Mouse (Mus musculus) activated CD4-positive, CD25-positive, alpha-beta regulatory T cell (primary cell): ENCODE results near the gene Slc29a1. TPM values are rescaled to one million over a fixed set of nuclear protein-coding genes. Genes with fewer than 3 reads are reported as not detected.

Experiments used
- polyA plus RNA-seq, 2 experiments: library from polyadenylated mRNA; unstranded; fragments of 100-300 nt; shearing (Covaris generic); gene quantifications; one replicate each; pipeline ENCODE4 v1.2.1; 2017

The Slc29a1 gene
- 100 to 1,000 TPM in 1 of 2 experiments, 10 to 100 TPM in 1; 83.1 to 100 TPM for polyA plus RNA-seq

GRCm38 (mm10) chr17:45599446-45600242 is at the start of gene Slc29a1:
Slc29a1 (minus strand) TSS chr17:45599606.

GRCm38 (mm10) chr17:45601877-45602304 is 2.5 kb upstream of the Slc29a1 start, which contains the start of gene Mymx:
Mymx (minus strand) TSS chr17:45602102.

GRCm38 (mm10) chr17:45573087-45573779 is 26.2 kb downstream of the Slc29a1 start, which contains the start of gene Hsp90ab1:
Hsp90ab1 (minus strand) TSS chr17:45573271.

GRCm38 (mm10) chr17:45563655-45564530 is 35.5 kb downstream of the Slc29a1 start, which contains the start of gene Slc35b2:
Slc35b2 (plus strand) TSS chr17:45563874.

GRCm38 (mm10) chr17:45555452-45556106 is 43.8 kb downstream of the Slc29a1 start, which contains the start of gene Nfkbie:
Nfkbie (plus strand) TSS chr17:45555703.

GRCm38 (mm10) chr17:45549617-45550181 is 49.7 kb downstream of the Slc29a1 start, which contains the start of gene Tmem151b:
Tmem151b (minus strand) TSS chr17:45549677.

Other genes with a start within 250 kb of the Slc29a1 start
- 10 to 100 TPM; 72.0 to 76.8 TPM for gene Cdc5l, start 165.9 kb downstream of the Slc29a1 start, polyA plus RNA-seq
- under 1 TPM; 0.70 to 0.75 TPM for gene Spats1, start 124.2 kb downstream of the Slc29a1 start, polyA plus RNA-seq
- gene Aars2, start 92.8 kb downstream of the Slc29a1 start, polyA plus RNA-seq, result 1 to 10 TPM; 5.4 to 9.2 TPM
- gene Tcte1, start 76.2 kb downstream of the Slc29a1 start, polyA plus RNA-seq, result not detected
- gene Tmem151b, start 49.9 kb downstream of the Slc29a1 start, polyA plus RNA-seq, result under 1 TPM in 1 of 2 experiments, not detected in 1; 0.05 TPM
- 10 to 100 TPM; 61.4 to 69.0 TPM for gene Nfkbie, start 43.9 kb downstream of the Slc29a1 start, polyA plus RNA-seq
- gene Slc35b2, start 35.7 kb downstream of the Slc29a1 start, polyA plus RNA-seq, result 10 to 100 TPM; 62.7 to 68.2 TPM
- 100 to 1,000 TPM; 510 to 608 TPM for gene Hsp90ab1, start 26.3 kb downstream of the Slc29a1 start, polyA plus RNA-seq
- not detected for gene Mymx, start 2.5 kb upstream of the Slc29a1 start, polyA plus RNA-seq
- gene Capn11, start 59.7 kb upstream of the Slc29a1 start, polyA plus RNA-seq, result 1 to 10 TPM in 1 of 2 experiments, not detected in 1; 1.2 TPM
- gene Mrpl14, start 86.7 kb upstream of the Slc29a1 start, polyA plus RNA-seq, result 10 to 100 TPM; 80.2 to 88.4 TPM
- 10 to 100 TPM in 1 of 2 experiments, 1 to 10 TPM in 1; 6.1 to 11.2 TPM for gene Tmem63b, start 87.3 kb upstream of the Slc29a1 start, polyA plus RNA-seq
- not detected for gene 1600014C23Rik, start 134.2 kb upstream of the Slc29a1 start, polyA plus RNA-seq